Mouse (Mus musculus): ENCODE measurements around the gene Fggy. TPM values are rescaled to one million over a fixed set of nuclear protein-coding genes. Genes with fewer than 3 reads are reported as not detected.
A peak's percentile ranks its signal among the peaks of the same experiment; 100 is the strongest.

Fggy gene
- total RNA-seq, 2 experiments from 2014 or later = 15.7 to 18.3 TPM

- no peak for DNase-seq (ENCODE audit: extremely low spot score in 1 of 2, low spot score in 2 of 2)
- Histone ChIP-seq H3K4me3 (no peak overlapping the region), H3K27ac (no peak overlapping the region)
- TF ChIP-seq CTCF (IDR thresholded peaks at IDR 0.05) = no peak
- intact Hi-C loops (cut with DNase I) = no loop called here
Observed at GRCm38 (mm10) chr4:95601776-95602175, 44.5 kb downstream of the Fggy start.

GRCm38 (mm10) chr4:95603254-95603653 lies 45.9 kb downstream of the Fggy start:
- TF ChIP-seq CTCF (IDR thresholded peaks at IDR 0.05) = no peak
- DNase-seq (ENCODE audit: extremely low spot score in 1 of 2, low spot score in 2 of 2) = no peak
- Histone ChIP-seq H3K27ac (no peak overlapping the region), H3K4me3 (no peak overlapping the region)
- intact Hi-C loops (cut with DNase I) = no loop called here

GRCm38 (mm10) chr4:95610663-95611062 lies 53.4 kb downstream of the Fggy start:
- no peak for DNase-seq (ENCODE audit: extremely low spot score in 1 of 2, low spot score in 2 of 2)
- intact Hi-C loops (cut with DNase I) = no loop called here
- no peak for TF ChIP-seq CTCF (IDR thresholded peaks at IDR 0.05)
- no peak overlapping the region for H3K4me3 ChIP-seq
- H3K27ac ChIP-seq = no peak overlapping the region

- Histone ChIP-seq H3K27ac (no peak overlapping the region), H3K4me3 (no peak overlapping the region)
- no peak for TF ChIP-seq CTCF (IDR thresholded peaks at IDR 0.05)
- no peak for DNase-seq (ENCODE audit: extremely low spot score in 1 of 2, low spot score in 2 of 2)
- intact Hi-C loops (cut with DNase I) = no loop called here
Observed at GRCm38 (mm10) chr4:95611390-95611789, 54.1 kb downstream of the Fggy start.

GRCm38 (mm10) chr4:95621046-95621445 lies 63.7 kb downstream of the Fggy start:
- Histone ChIP-seq H3K27ac (no peak overlapping the region), H3K4me3 (no peak overlapping the region)
- intact Hi-C loops (cut with DNase I) = no loop called here
- DNase-seq (ENCODE audit: extremely low spot score in 1 of 2, low spot score in 2 of 2) = no peak
- no peak for TF ChIP-seq CTCF (IDR thresholded peaks at IDR 0.05)

- DNase-seq (ENCODE audit: extremely low spot score in 1 of 2, low spot score in 2 of 2) = no peak
- no peak for TF ChIP-seq CTCF (IDR thresholded peaks at IDR 0.05)
- no peak overlapping the region for H3K27ac ChIP-seq
- intact Hi-C loops (cut with DNase I) = no loop called here
- no peak overlapping the region for H3K4me3 ChIP-seq
Observed at GRCm38 (mm10) chr4:95624696-95625095, 67.4 kb downstream of the Fggy start.

- no peak for TF ChIP-seq CTCF (IDR thresholded peaks at IDR 0.05)
- intact Hi-C loops (cut with DNase I) = no loop called here
Observed at GRCm38 (mm10) chr4:95625651-95626050, 68.3 kb downstream of the Fggy start.

GRCm38 (mm10) chr4:95626186-95626585 lies 68.9 kb downstream of the Fggy start:
- Histone ChIP-seq H3K27ac (no peak overlapping the region), H3K4me3 (no peak overlapping the region)
- DNase-seq (ENCODE audit: extremely low spot score in 1 of 2, low spot score in 2 of 2) = no peak
- intact Hi-C loops (cut with DNase I) = no loop called here
- no peak for TF ChIP-seq CTCF (IDR thresholded peaks at IDR 0.05)

More at GRCm38 (mm10) chr4:95625651-95626050, 68.3 kb downstream of the Fggy start:
- Histone ChIP-seq H3K27ac (no peak overlapping the region), H3K4me3 (no peak overlapping the region)
- DNase-seq (ENCODE audit: extremely low spot score in 1 of 2, low spot score in 2 of 2) = no peak

GRCm38 (mm10) chr4:95634903-95635302 lies 77.6 kb downstream of the Fggy start:
- no peak for TF ChIP-seq CTCF (IDR thresholded peaks at IDR 0.05)
- H3K27ac ChIP-seq = no peak overlapping the region
- intact Hi-C loops (cut with DNase I) = no loop called here

GRCm38 (mm10) chr4:95636937-95637749 lies 79.8 kb downstream of the Fggy start:
- intact Hi-C loops (cut with DNase I) = no loop called here
- no peak overlapping the region for H3K4me3 ChIP-seq
- peak; percentile 22 to 47 for DNase-seq (ENCODE audit: extremely low spot score in 1 of 2, low spot score in 2 of 2)
- peak overlapping the region; percentile 83 for H3K27ac ChIP-seq
- TF ChIP-seq CTCF (IDR thresholded peaks at IDR 0.05) = peak; percentile 2; the same call in 1 of the 2 replicates

More at GRCm38 (mm10) chr4:95634903-95635302, 77.6 kb downstream of the Fggy start:
- H3K4me3 ChIP-seq = no peak overlapping the region
- no peak for DNase-seq (ENCODE audit: extremely low spot score in 1 of 2, low spot score in 2 of 2)

- no peak for DNase-seq (ENCODE audit: extremely low spot score in 1 of 2, low spot score in 2 of 2)
- no peak overlapping the region for H3K4me3 ChIP-seq
- TF ChIP-seq CTCF (IDR thresholded peaks at IDR 0.05) = no peak
- intact Hi-C loops (cut with DNase I) = no loop called here
- peak overlapping the region; percentile 59 for H3K27ac ChIP-seq
Observed at GRCm38 (mm10) chr4:95638063-95638462, 80.8 kb downstream of the Fggy start.

GRCm38 (mm10) chr4:95640831-95641230 lies 83.5 kb downstream of the Fggy start:
- no peak for TF ChIP-seq CTCF (IDR thresholded peaks at IDR 0.05)
- Histone ChIP-seq H3K4me3 (no peak overlapping the region), H3K27ac (0 out of 2 replicates have a peak overlapping the region, but pooled peaks have one; percentile 6)
- intact Hi-C loops (cut with DNase I) = no loop called here
- DNase-seq (ENCODE audit: extremely low spot score in 1 of 2, low spot score in 2 of 2) = no peak

GRCm38 (mm10) chr4:95644048-95644447 lies 86.7 kb downstream of the Fggy start:
- DNase-seq (ENCODE audit: extremely low spot score in 1 of 2, low spot score in 2 of 2) = no peak
- TF ChIP-seq CTCF (IDR thresholded peaks at IDR 0.05) = no peak
- no peak overlapping the region for H3K27ac ChIP-seq
- intact Hi-C loops (cut with DNase I) = no loop called here
- H3K4me3 ChIP-seq = no peak overlapping the region
